In genomic region chr4:120189941-120190340, GRCm38 (mm10) we compare ENCODE assay signal across 10 mouse cellular contexts. TPM values are rescaled to one million over a fixed set of nuclear protein-coding genes. Genes with fewer than 3 reads are reported as not detected.
DNase-seq lines count a peak whose midpoint lies in the region; ATAC-seq and TF ChIP-seq lines count a peak whose summit lies in the region.
"Had no signal": no experiment of that assay in that cellular context is flagged by ENCODE, and none has a peak within 500 bp of the region (broad histone marks: within the 10 kb centered on the region; RNA-seq: fewer than 3 reads in every experiment).

No protein-coding gene starts in this region.

- no peaks in the 10 kb centered on the region for H3K36me3 ChIP-seq in CH12.LX (replicated peaks in 1 of 2; ENCODE audit: control insufficient read depth in 1 of 2, insufficient read depth in 1 of 2, low read length in 1 of 2)
- no peaks in the 10 kb centered on the region for H3K36me3 ChIP-seq in hindbrain, embryonic 12.5 days
- H3K36me3 ChIP-seq in heart, adult 2 months (ENCODE audit: control insufficient read depth, insufficient read depth, low read length) = no peaks in the 10 kb centered on the region
- H3K36me3 ChIP-seq: embryonic facial prominence, embryonic 15.5 days had no signal

- no peak overlapping the region for H3K9ac ChIP-seq in CH12.LX (ENCODE audit: insufficient read depth, low read depth)
- no peak overlapping the region for H3K9ac ChIP-seq in hindbrain, embryonic 12.5 days
- no peak overlapping the region for H3K9ac ChIP-seq in heart, adult 2 months (ENCODE audit: low read depth, low read length)
- H3K9ac ChIP-seq: embryonic facial prominence, embryonic 15.5 days had no signal

- peak; percentile 11 for DNase-seq in CH12.LX (ENCODE audit: extremely low read depth)
- DNase-seq in cerebellum, adult 9-11 months = peak; percentile 84
- DNase-seq in left cerebral cortex, postnatal 36 days (ENCODE audit: low spot score in 2 of 2) = peak; percentile 24 to 34
- DNase-seq in thymus, adult 18-20 months = no peak
- DNase-seq in heart, adult 2 months = no peak
- DNase-seq in kidney, postnatal 14 days = no peak

- no peak for TF ChIP-seq RAD21 in CH12.LX (IDR thresholded peaks at IDR 0.05; ENCODE audit: low read depth, low read length)

- dilution Hi-C loops in CH12.LX (cut with MboI; ENCODE audit: extremely low pct_ligation_motif_present, extremely low pct_unique_long_range_greater_than_20kb, low sequenced_read_pairs) = no loop called here

- intact Hi-C loops in left cerebral cortex, postnatal 36 days (cut with DNase I) = no loop called here
- intact Hi-C loops in heart, adult 2 months (cut with DNase I) = no loop called here

- no peaks in the 10 kb centered on the region for H3K9me3 ChIP-seq in CH12.LX (replicated peaks; ENCODE audit: low read length)
- no peaks in the 10 kb centered on the region for H3K9me3 ChIP-seq in hindbrain, embryonic 12.5 days (replicated peaks)
- H3K9me3 ChIP-seq: embryonic facial prominence, embryonic 15.5 days had no signal

- H3K27ac ChIP-seq in CH12.LX (ENCODE audit: insufficient read depth, low read depth) = no peak overlapping the region
- H3K27ac ChIP-seq in hindbrain, embryonic 12.5 days = no peak overlapping the region
- H3K27ac ChIP-seq in heart, adult 2 months = no peak overlapping the region
- H3K27ac ChIP-seq: embryonic facial prominence, embryonic 15.5 days had no signal

- TF ChIP-seq CTCF in CH12.LX (conservative IDR thresholded peaks at IDR 0.05 in 1 of 2, IDR thresholded peaks at IDR 0.05 in 1 of 2; ENCODE audit: low read depth in 2 of 2, low read length in 2 of 2) = no peak
- TF ChIP-seq CTCF in heart, adult 2 months (IDR thresholded peaks at IDR 0.05) = no peak

- TF ChIP-seq EP300 in CH12.LX (IDR thresholded peaks at IDR 0.05; ENCODE audit: low read length) = no peak
- TF ChIP-seq EP300 in heart, adult 2 months (IDR thresholded peaks at IDR 0.05; ENCODE audit: insufficient read depth, low read depth, low read length) = no peak

- WGBS in hindbrain, embryonic 12.5 days = 23% methylated on average over 2 of the region's 2 CpGs
- 33% methylated on average over 2 of the region's 2 CpGs for WGBS in heart, adult 2 months

- peaks cover 14 to 40% of the 10 kb centered on the region in 2 experiments for H3K4me1 ChIP-seq in CH12.LX (ENCODE audit: control insufficient read depth in 1 of 2, insufficient read depth in 2 of 2)
- H3K4me1 ChIP-seq in hindbrain, embryonic 12.5 days = peaks cover 16% of the 10 kb centered on the region
- H3K4me1 ChIP-seq in heart, adult 2 months (ENCODE audit: control insufficient read depth, insufficient read depth, low read length) = no peaks in the 10 kb centered on the region

- H3K4me2 ChIP-seq in CH12.LX (ENCODE audit: insufficient read depth, low read depth, poor library complexity, severe bottlenecking) = no peak overlapping the region
- H3K4me2 ChIP-seq in hindbrain, embryonic 12.5 days (replicated peaks) = no peak overlapping the region
- H3K4me2 ChIP-seq: embryonic facial prominence, embryonic 15.5 days had no signal

- H3K4me3 ChIP-seq in CH12.LX (replicated peaks in 1 of 3; ENCODE audit: low read depth in 2 of 3, low read length in 2 of 3, poor library complexity in 1 of 3) = no peak overlapping the region
- no peak overlapping the region for H3K4me3 ChIP-seq in hindbrain, embryonic 12.5 days
- H3K4me3 ChIP-seq in heart, adult 2 months = no peak overlapping the region
- H3K4me3 ChIP-seq: embryonic facial prominence, embryonic 15.5 days had no signal

- H3K27me3 ChIP-seq in CH12.LX (replicated peaks) = peaks cover 56% of the 10 kb centered on the region
- H3K27me3 ChIP-seq in hindbrain, embryonic 12.5 days = peaks cover 3% of the 10 kb centered on the region; the same call in 1 of the 2 replicates
- H3K27me3 ChIP-seq in heart, adult 2 months (ENCODE audit: control insufficient read depth, insufficient read depth, low read length) = no peaks in the 10 kb centered on the region
- H3K27me3 ChIP-seq: embryonic facial prominence, embryonic 15.5 days had no signal

- ATAC-seq in hindbrain, embryonic 12.5 days (ENCODE audit: low FRiP score) = peak; percentile 49; the same call in 1 of the 2 replicates
- no peak for ATAC-seq in inflammation-experienced regulatory T-cells, adult 6 months

- no peaks in the 10 kb centered on the region for H3K79me2 ChIP-seq in CH12.LX (replicated peaks; ENCODE audit: control insufficient read depth, extremely low read depth, insufficient read depth, poor library complexity, severe bottlenecking)
- H3K79me2 ChIP-seq in heart, adult 2 months (replicated peaks; ENCODE audit: control insufficient read depth, insufficient read depth, low read length) = no peaks in the 10 kb centered on the region

- no peak for TF ChIP-seq POLR2A in CH12.LX (IDR thresholded peaks at IDR 0.05; ENCODE audit: low read depth, low read length)
- no peak for TF ChIP-seq POLR2A in heart, adult 2 months (IDR thresholded peaks at IDR 0.05; ENCODE audit: insufficient read depth, low read depth, low read length)

- in situ Hi-C loops in CH12.LX (cut with MboI; ENCODE audit: low pct_ligation_motif_present, low pct_unique_long_range_greater_than_20kb, low sequenced_read_pairs) = no loop called here

TF ChIP-seq in CH12.LX, 34 proteins besides CTCF, POLR2A, EP300 and RAD21:
- TF ChIP-seq PAX5 (IDR thresholded peaks at IDR 0.05; ENCODE audit: low read length) (no peak), ZKSCAN1 (IDR thresholded peaks at IDR 0.05; ENCODE audit: borderline replicate concordance, low read depth, low read length) (peak; percentile 64; the same call in 1 of the 2 replicates), CHD1 (IDR thresholded peaks at IDR 0.05; ENCODE audit: low read depth, low read length) (no peak), MYC (IDR thresholded peaks at IDR 0.05; ENCODE audit: low read depth, low read length) (no peak)

RNA-seq across cellular contexts. Expression of gene Edn2, which starts 28.9 kb away (rescaled TPM):
- total RNA-seq in CH12.LX (2012; rRNA removed) (not detected in 2 replicates), CH12.LX (2014; rRNA removed) (not detected in 2 replicates)
- polyA plus RNA-seq in CH12.LX (2012; ENCODE audit: insufficient read length, low read depth) = not detected in 2 replicates
- not detected in 2 replicates for polyA plus RNA-seq in hindbrain, embryonic 12.5 days (2016; fragmentation: Nextera tagmentation; extraction: Ambion mirVana)
- total RNA-seq in left cerebral cortex, postnatal 36 days (2021) = not detected
- not detected for polyA plus RNA-seq in inflammation-experienced regulatory T-cells, adult 6 months (2017; shearing (Covaris generic))
- total RNA-seq in heart, adult 2 months (2021) = not detected
- 0.55 TPM in 1 of 2 replicates, not detected in the other for polyA plus RNA-seq in heart, adult 2 months (2012; rRNA removed)
- total RNA-seq: MEL had no signal

Comparison
In these comparisons a context has a peak if more than half of its experiments do, and no peak if none do; other contexts are left out.
1. DNase-seq: peak in CH12.LX (single experiment), cerebellum, adult 9-11 months (single experiment) and left cerebral cortex, postnatal 36 days (2 of 2); none in thymus, adult 18-20 months (0 of 2), heart, adult 2 months (0 of 2) and kidney, postnatal 14 days (single experiment).